Mouse (Mus musculus): ENCODE measurements around the gene Kcnj6. TPM values are rescaled to one million over a fixed set of nuclear protein-coding genes. Genes with fewer than 3 reads are reported as not detected.

The Kcnj6 gene
- polyA plus RNA-seq, 1 experiment from 2014 or later: not detected

- 65% methylated on average over 9 of the region's 9 CpGs for WGBS (ENCODE audit: insufficient replicate concordance)
- no peak overlapping the region for H3K4me3 ChIP-seq
- no peak overlapping the region for H3K27ac ChIP-seq
- no peaks in the 10 kb centered on the region for H3K27me3 ChIP-seq (replicated peaks)
- H3K9me3 ChIP-seq (replicated peaks): no peaks in the 10 kb centered on the region
- H3K4me2 ChIP-seq: no peak overlapping the region
- ATAC-seq: no peak
- H3K9ac ChIP-seq: no peak overlapping the region
- H3K4me1 ChIP-seq: no peaks in the 10 kb centered on the region
- no peaks in the 10 kb centered on the region for H3K36me3 ChIP-seq
These were observed 18.0 kb downstream of the Kcnj6 start for GRCm38 (mm10) chr16:94979499-94979898.

GRCm38 (mm10) chr16:94972080-94972855 is 25.2 kb downstream of the Kcnj6 start:
- no peak overlapping the region for H3K9ac ChIP-seq
- no peaks in the 10 kb centered on the region for H3K4me1 ChIP-seq
- 38% methylated on average over 14 of the region's 14 CpGs for WGBS (ENCODE audit: insufficient replicate concordance)
- H3K27me3 ChIP-seq (replicated peaks): no peaks in the 10 kb centered on the region
- no peak overlapping the region for H3K27ac ChIP-seq
- no peak overlapping the region for H3K4me3 ChIP-seq
- no peaks in the 10 kb centered on the region for H3K9me3 ChIP-seq (replicated peaks)
- no peaks in the 10 kb centered on the region for H3K36me3 ChIP-seq
- no peak overlapping the region for H3K4me2 ChIP-seq
- ATAC-seq: no peak

- 47% methylated on average over 6 of the region's 6 CpGs for WGBS (ENCODE audit: insufficient replicate concordance)
- H3K27me3 ChIP-seq (replicated peaks): no peaks in the 10 kb centered on the region
- ATAC-seq: no peak
- H3K36me3 ChIP-seq: no peaks in the 10 kb centered on the region
- H3K4me3 ChIP-seq: no peak overlapping the region
- H3K27ac ChIP-seq: no peak overlapping the region
- no peak overlapping the region for H3K4me2 ChIP-seq
- no peaks in the 10 kb centered on the region for H3K4me1 ChIP-seq
- H3K9me3 ChIP-seq (replicated peaks): no peaks in the 10 kb centered on the region
- no peak overlapping the region for H3K9ac ChIP-seq
These were observed 28.6 kb downstream of the Kcnj6 start for GRCm38 (mm10) chr16:94968941-94969340.

GRCm38 (mm10) chr16:94968472-94968871 is 29.0 kb downstream of the Kcnj6 start:
- Histone ChIP-seq H3K4me2 (no peak overlapping the region), H3K27ac (no peak overlapping the region), H3K9ac (no peak overlapping the region), H3K36me3 (no peaks in the 10 kb centered on the region), H3K9me3 (replicated peaks) (no peaks in the 10 kb centered on the region), H3K4me3 (no peak overlapping the region), H3K27me3 (replicated peaks) (no peaks in the 10 kb centered on the region), H3K4me1 (no peaks in the 10 kb centered on the region)
- ATAC-seq: no peak
- 62% methylated on average over 2 of the region's 2 CpGs for WGBS (ENCODE audit: insufficient replicate concordance)

GRCm38 (mm10) chr16:94957156-94957828 is 40.2 kb downstream of the Kcnj6 start:
- Histone ChIP-seq H3K4me2 (no peak overlapping the region), H3K9me3 (replicated peaks) (no peaks in the 10 kb centered on the region), H3K9ac (no peak overlapping the region), H3K27me3 (replicated peaks) (no peaks in the 10 kb centered on the region), H3K4me1 (no peaks in the 10 kb centered on the region), H3K27ac (no peak overlapping the region), H3K4me3 (no peak overlapping the region), H3K36me3 (no peaks in the 10 kb centered on the region)
- 74% methylated on average over 9 of the region's 9 CpGs for WGBS (ENCODE audit: insufficient replicate concordance)
- no peak for ATAC-seq

- H3K4me3 ChIP-seq: no peak overlapping the region
- no peak overlapping the region for H3K27ac ChIP-seq
- no peaks in the 10 kb centered on the region for H3K27me3 ChIP-seq (replicated peaks)
- H3K36me3 ChIP-seq: no peaks in the 10 kb centered on the region
- H3K4me1 ChIP-seq: no peaks in the 10 kb centered on the region
- WGBS (ENCODE audit: insufficient replicate concordance): 74% methylated on average over 6 of the region's 6 CpGs
- no peak for ATAC-seq
- H3K9ac ChIP-seq: no peak overlapping the region
- no peaks in the 10 kb centered on the region for H3K9me3 ChIP-seq (replicated peaks)
- no peak overlapping the region for H3K4me2 ChIP-seq
These were observed 41.1 kb downstream of the Kcnj6 start for GRCm38 (mm10) chr16:94956410-94956809.

- Histone ChIP-seq H3K4me1 (no peaks in the 10 kb centered on the region), H3K9me3 (replicated peaks) (no peaks in the 10 kb centered on the region), H3K9ac (no peak overlapping the region), H3K4me3 (no peak overlapping the region), H3K27ac (no peak overlapping the region), H3K27me3 (replicated peaks) (no peaks in the 10 kb centered on the region), H3K36me3 (no peaks in the 10 kb centered on the region), H3K4me2 (no peak overlapping the region)
- 51% methylated on average over 1 of the region's 1 CpGs for WGBS (ENCODE audit: insufficient replicate concordance)
- no peak for ATAC-seq
These were observed 44.2 kb downstream of the Kcnj6 start for GRCm38 (mm10) chr16:94953294-94953693.

- Histone ChIP-seq H3K27ac (no peak overlapping the region), H3K27me3 (replicated peaks) (no peaks in the 10 kb centered on the region), H3K4me3 (no peak overlapping the region), H3K9me3 (replicated peaks) (no peaks in the 10 kb centered on the region), H3K4me1 (no peaks in the 10 kb centered on the region), H3K36me3 (no peaks in the 10 kb centered on the region), H3K4me2 (no peak overlapping the region), H3K9ac (no peak overlapping the region)
- ATAC-seq: no peak
- 72% methylated on average over 7 of the region's 7 CpGs for WGBS (ENCODE audit: insufficient replicate concordance)
These were observed 48.3 kb downstream of the Kcnj6 start for GRCm38 (mm10) chr16:94949172-94949571.

GRCm38 (mm10) chr16:94946848-94947247 is 50.7 kb downstream of the Kcnj6 start:
- 67% methylated on average over 5 of the region's 5 CpGs for WGBS (ENCODE audit: insufficient replicate concordance)
- Histone ChIP-seq H3K4me1 (no peaks in the 10 kb centered on the region), H3K27me3 (replicated peaks) (no peaks in the 10 kb centered on the region)

GRCm38 (mm10) chr16:94932702-94933101 is 64.8 kb downstream of the Kcnj6 start:
- ATAC-seq: no peak
- Histone ChIP-seq H3K9ac (no peak overlapping the region), H3K4me2 (no peak overlapping the region), H3K27me3 (replicated peaks) (peaks cover 14% of the 10 kb centered on the region; the same call in 1 of the 2 replicates), H3K27ac (no peak overlapping the region), H3K4me1 (no peaks in the 10 kb centered on the region), H3K4me3 (no peak overlapping the region), H3K36me3 (no peaks in the 10 kb centered on the region), H3K9me3 (replicated peaks) (no peaks in the 10 kb centered on the region)
- WGBS (ENCODE audit: insufficient replicate concordance): 62% methylated on average over 8 of the region's 8 CpGs

More at GRCm38 (mm10) chr16:94946848-94947247, 50.7 kb downstream of the Kcnj6 start:
- Histone ChIP-seq H3K36me3 (no peaks in the 10 kb centered on the region), H3K9me3 (replicated peaks) (no peaks in the 10 kb centered on the region), H3K4me3 (no peak overlapping the region), H3K27ac (no peak overlapping the region), H3K4me2 (no peak overlapping the region), H3K9ac (no peak overlapping the region)
- no peak for ATAC-seq

GRCm38 (mm10) chr16:94931343-94932301 is 65.9 kb downstream of the Kcnj6 start:
- Histone ChIP-seq H3K4me3 (no peak overlapping the region), H3K4me1 (no peaks in the 10 kb centered on the region), H3K9me3 (replicated peaks) (no peaks in the 10 kb centered on the region), H3K36me3 (no peaks in the 10 kb centered on the region), H3K27ac (no peak overlapping the region), H3K27me3 (replicated peaks) (peaks cover 14% of the 10 kb centered on the region; the same call in 1 of the 2 replicates), H3K9ac (no peak overlapping the region), H3K4me2 (no peak overlapping the region)
- WGBS (ENCODE audit: insufficient replicate concordance): 9% methylated on average over 21 of the region's 21 CpGs
- ATAC-seq: no peak

GRCm38 (mm10) chr16:94925364-94925763 is 72.1 kb downstream of the Kcnj6 start:
- no peak overlapping the region for H3K27ac ChIP-seq
- H3K4me2 ChIP-seq: no peak overlapping the region
- no peaks in the 10 kb centered on the region for H3K27me3 ChIP-seq (replicated peaks)
- WGBS (ENCODE audit: insufficient replicate concordance): 52% methylated on average over 6 of the region's 6 CpGs
- H3K4me1 ChIP-seq: no peaks in the 10 kb centered on the region
- H3K9me3 ChIP-seq (replicated peaks): no peaks in the 10 kb centered on the region
- no peak overlapping the region for H3K4me3 ChIP-seq
- no peak overlapping the region for H3K9ac ChIP-seq
- ATAC-seq: no peak
- no peaks in the 10 kb centered on the region for H3K36me3 ChIP-seq
